ENCODE assay signal across 13 mouse cellular contexts in the genomic region with DNA sequence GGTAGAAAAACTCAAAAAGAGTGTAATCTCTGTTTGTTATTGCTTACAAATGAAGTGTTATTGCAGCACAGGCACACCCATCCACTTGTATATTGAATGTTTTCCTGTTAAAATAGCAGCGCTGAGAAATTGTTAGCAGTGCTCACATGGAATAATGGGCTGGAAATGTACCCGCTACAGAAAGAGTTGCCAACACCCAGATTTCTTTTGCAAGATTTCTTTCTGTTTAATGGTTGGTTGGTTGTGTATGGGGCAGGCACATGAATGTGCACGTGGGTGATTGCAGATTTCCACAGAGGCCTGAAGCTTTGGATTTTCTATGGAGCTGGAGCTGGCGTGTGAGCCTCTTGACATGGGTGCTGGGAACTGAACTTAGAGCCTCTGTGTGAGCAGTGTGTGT.
"Had no signal": no experiment of that assay in that cellular context is flagged by ENCODE, and none has a peak within 500 bp of the region (broad histone marks: within the 10 kb centered on the region; RNA-seq: fewer than 3 reads in every experiment).

No protein-coding gene starts in this region.

- DNase-seq: kidney, adult 18-20 months; kidney, postnatal 10 days; kidney, postnatal 4 days; liver; right cerebral cortex, adult 18-20 months; spleen, adult 18-20 months; thymus, adult 18-20 months; thymus, postnatal 14 days had no signal

- H3K4me1 ChIP-seq: intestine, embryonic 15.5 days; limb, embryonic 12.5 days; lung, embryonic 15.5 days; neural tube, embryonic 15.5 days had no signal

- H3K4me3 ChIP-seq: intestine, embryonic 15.5 days; limb, embryonic 12.5 days; lung, embryonic 15.5 days; myocyte; neural tube, embryonic 15.5 days had no signal
